Mouse (Mus musculus) limb, embryonic 12.5 days (tissue): ENCODE measurements at regions not wholly inside any gene's neighbourhood (a gene's known extent, or its start where the extent isn't known, plus 50 kb on each side); places are given as distances from the start of the nearest gene placed in this dataset.

ENCODE experiments used
- ATAC-seq: fragments of 200-750 bp; cut with Nextera tagmentation; 2 replicates; pipeline ENCODE4 v1.8.0; 2017; ENCODE audit warnings: low read depth, moderate TSS enrichment; ENCODE audit not compliant: insufficient number of reproducible peaks, insufficient read depth, low FRiP score, low TSS enrichment
- H3K27ac ChIP-seq: fragments of 300-500 bp; sonication (generic); 2 replicates; pipeline ENCODE4 v1.5.1; 2016; ENCODE audit warnings: mild to moderate bottlenecking, moderate library complexity
- H3K27me3 ChIP-seq: fragments of 300-500 bp; sonication (generic); 2 replicates; pipeline ENCODE4 v1.6.1; 2016; ENCODE audit warnings: mild to moderate bottlenecking, moderate library complexity
- H3K36me3 ChIP-seq: fragments of 300-500 bp; sonication (generic); 2 replicates; pipeline ENCODE4 v1.6.1; 2016; ENCODE audit warnings: mild to moderate bottlenecking, moderate library complexity
- H3K4me1 ChIP-seq: fragments of 300-500 bp; sonication (generic); replicated peaks from 2 replicates; pipeline ENCODE4 v1.6.1; 2016
- H3K4me2 ChIP-seq: fragments of 300-500 bp; sonication (generic); 2 replicates; pipeline ENCODE4 v1.6.1; 2016; ENCODE audit warnings: mild to moderate bottlenecking, moderate library complexity
- H3K4me3 ChIP-seq: fragments of 300-500 bp; sonication (generic); replicated peaks from 2 replicates; pipeline ENCODE4 v1.5.1; 2016; ENCODE audit warnings: mild to moderate bottlenecking
- H3K9ac ChIP-seq: fragments of 300-500 bp; sonication (generic); replicated peaks from 2 replicates; pipeline ENCODE4 v1.6.1; 2016; ENCODE audit warnings: mild to moderate bottlenecking, moderate library complexity
- H3K9me3 ChIP-seq: fragments of 300-500 bp; sonication (generic); 2 replicates; pipeline ENCODE4 v1.6.1; 2016; ENCODE audit warnings: mild to moderate bottlenecking, moderate library complexity
- WGBS: fragments of 180-500 bp; shearing (Covaris S2); methylation state at CpG from one replicate; pipeline ENCODE4 v1.1.7; 2016; 5-methylcytosine and 5-hydroxymethylcytosine counted together

DNA sequence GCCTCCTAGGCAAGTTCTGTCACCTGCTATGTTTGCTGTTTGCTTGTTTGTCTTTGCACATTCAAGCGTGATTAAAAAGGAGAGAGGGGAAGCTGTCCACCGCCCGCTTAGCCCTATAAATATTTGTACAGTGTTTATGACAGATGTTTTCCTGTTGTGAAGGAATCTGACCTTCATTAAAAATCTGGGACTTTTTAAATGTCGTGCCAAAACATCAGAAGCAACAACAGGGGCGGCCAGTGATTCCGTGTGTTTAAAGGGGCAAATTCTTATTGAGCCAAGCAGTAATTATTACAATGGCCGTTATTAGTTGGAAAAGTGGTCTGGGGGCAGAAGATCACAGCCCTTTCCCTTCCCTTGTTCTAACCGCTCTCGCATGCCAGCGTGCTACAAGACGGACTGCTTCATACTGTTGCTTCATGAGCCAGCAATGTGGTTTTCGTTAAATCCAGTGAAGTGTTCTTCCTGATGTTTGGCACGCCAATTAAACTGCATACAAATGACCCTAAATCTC, 119.3 kb downstream of the Gas1 start:
- no peak for ATAC-seq
- Histone ChIP-seq H3K27me3 (peaks cover 2% of the 10 kb centered on the region; the same call in 1 of the 2 replicates), H3K9ac (no peak overlapping the region), H3K4me2 (peak overlapping the region; percentile 28; the same call in 1 of the 2 replicates), H3K9me3 (no peaks in the 10 kb centered on the region), H3K27ac (peak overlapping the region; percentile 69; the same call in 1 of the 2 replicates), H3K4me1 (peaks cover 39% of the 10 kb centered on the region), H3K36me3 (no peaks in the 10 kb centered on the region), H3K4me3 (no peak overlapping the region)
- 13% methylated on average over 13 of the region's 13 CpGs for WGBS

- Histone ChIP-seq H3K4me3 (no peak overlapping the region), H3K4me2 (no peak overlapping the region), H3K9ac (no peak overlapping the region), H3K27ac (peak overlapping the region; percentile 51), H3K9me3 (no peaks in the 10 kb centered on the region), H3K36me3 (no peaks in the 10 kb centered on the region), H3K27me3 (no peaks in the 10 kb centered on the region), H3K4me1 (peaks cover 50% of the 10 kb centered on the region)
- no peak; the same call in 1 of the 2 replicates for ATAC-seq
- 11% methylated on average over 3 of the region's 3 CpGs for WGBS
Observed at GRCm38 (mm10) chr13:60054531-60054930, 122.6 kb downstream of the Gas1 start.

DNA sequence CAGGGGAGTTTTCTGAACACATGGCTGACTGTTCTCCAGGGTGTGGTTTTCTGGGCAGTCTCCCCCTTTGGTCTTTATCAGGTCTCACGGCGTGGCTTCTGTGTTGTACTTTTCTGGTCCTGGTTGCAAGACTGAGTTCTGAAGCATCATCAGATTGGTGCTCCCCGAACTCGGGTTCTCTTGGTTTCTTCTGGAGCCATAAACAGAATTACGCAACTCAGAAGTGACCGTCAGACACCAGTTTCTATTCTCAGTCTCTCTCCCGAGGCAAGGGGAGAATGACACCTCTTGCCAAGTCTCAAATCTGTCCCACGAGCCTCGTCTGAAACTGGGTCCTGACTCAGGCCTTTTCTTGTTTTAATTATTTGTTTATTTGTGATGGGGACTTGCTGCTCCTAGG, 123.1 kb downstream of the Gas1 start:
- Histone ChIP-seq H3K4me3 (no peak overlapping the region), H3K9me3 (no peaks in the 10 kb centered on the region), H3K4me2 (no peak overlapping the region), H3K27me3 (no peaks in the 10 kb centered on the region), H3K9ac (no peak overlapping the region), H3K4me1 (peaks cover 50% of the 10 kb centered on the region), H3K36me3 (no peaks in the 10 kb centered on the region), H3K27ac (peak overlapping the region; percentile 50)
- 34% methylated on average over 9 of the region's 9 CpGs for WGBS
- no peak for ATAC-seq

GRCm38 (mm10) chr13:60051866-60052265, 125.3 kb downstream of the Gas1 start:
- peaks cover 53% of the 10 kb centered on the region for H3K4me1 ChIP-seq
- H3K9me3 ChIP-seq: no peaks in the 10 kb centered on the region
- H3K4me2 ChIP-seq: no peak overlapping the region
- WGBS: 33% methylated on average over 1 of the region's 1 CpGs
- ATAC-seq: no peak
- H3K27me3 ChIP-seq: no peaks in the 10 kb centered on the region
- H3K36me3 ChIP-seq: no peaks in the 10 kb centered on the region
- no peak overlapping the region for H3K4me3 ChIP-seq
- no peak overlapping the region for H3K27ac ChIP-seq
- no peak overlapping the region for H3K9ac ChIP-seq

DNA sequence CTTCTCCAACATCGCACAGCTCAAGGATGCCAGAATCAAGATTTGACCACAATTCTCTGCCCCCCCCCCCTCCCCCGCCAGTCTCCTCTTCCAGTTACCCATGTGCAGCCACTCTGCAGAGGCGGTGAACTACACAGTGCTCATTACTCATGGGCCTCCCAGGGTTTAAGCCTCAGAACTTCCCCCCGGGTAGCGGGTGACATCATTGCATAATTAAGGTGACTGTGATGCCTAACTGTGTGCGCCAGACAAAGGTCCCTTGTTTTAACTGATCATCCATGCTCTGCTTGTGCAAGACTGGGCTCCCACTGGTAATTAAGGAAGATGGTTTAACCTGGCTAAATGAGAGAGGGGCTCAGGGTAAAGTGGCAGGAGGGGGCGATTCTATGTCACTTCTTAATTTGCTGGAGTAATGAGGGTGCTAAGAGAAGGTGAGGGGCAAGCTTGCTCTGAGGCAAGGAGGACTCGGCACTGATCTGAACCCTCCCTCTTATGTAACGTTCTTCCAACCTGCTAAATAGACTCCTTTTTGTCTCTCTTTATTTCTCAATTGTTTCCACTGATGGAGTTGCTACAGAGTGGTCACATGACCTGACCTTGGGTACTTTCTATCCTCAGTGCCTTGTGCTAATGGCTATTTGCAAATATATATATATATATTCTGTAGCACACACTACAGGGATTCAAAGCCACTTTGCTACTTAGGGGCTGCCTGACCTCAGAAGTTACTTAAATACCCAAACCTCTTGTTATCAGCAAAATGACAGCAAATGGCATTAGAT, 126.2 kb downstream of the Gas1 start:
- H3K27me3 ChIP-seq: no peaks in the 10 kb centered on the region
- no peak overlapping the region for H3K4me2 ChIP-seq
- no peak overlapping the region for H3K4me3 ChIP-seq
- no peaks in the 10 kb centered on the region for H3K9me3 ChIP-seq
- peak overlapping the region; percentile 18; the same call in 1 of the 2 replicates for H3K27ac ChIP-seq
- 56% methylated on average over 9 of the region's 9 CpGs for WGBS
- peak; percentile 78; the same call in 1 of the 2 replicates for ATAC-seq
- peaks cover 57% of the 10 kb centered on the region for H3K4me1 ChIP-seq
- no peaks in the 10 kb centered on the region for H3K36me3 ChIP-seq
- no peak overlapping the region for H3K9ac ChIP-seq

- Histone ChIP-seq H3K9ac (no peak overlapping the region), H3K36me3 (no peaks in the 10 kb centered on the region), H3K4me3 (no peak overlapping the region), H3K27ac (no peak overlapping the region), H3K9me3 (no peaks in the 10 kb centered on the region), H3K4me2 (no peak overlapping the region), H3K27me3 (no peaks in the 10 kb centered on the region), H3K4me1 (peaks cover 61% of the 10 kb centered on the region)
- 67% methylated on average over 3 of the region's 3 CpGs for WGBS
- no peak for ATAC-seq
Observed at GRCm38 (mm10) chr13:60049703-60050102, 127.5 kb downstream of the Gas1 start.

- H3K27ac ChIP-seq: peak overlapping the region; percentile 51; the same call in 1 of the 2 replicates
- H3K9ac ChIP-seq: no peak overlapping the region
- H3K4me2 ChIP-seq: no peak overlapping the region
- no peak overlapping the region for H3K4me3 ChIP-seq
- WGBS: 65% methylated on average over 9 of the region's 9 CpGs
- no peak for ATAC-seq
- H3K27me3 ChIP-seq: no peaks in the 10 kb centered on the region
- no peaks in the 10 kb centered on the region for H3K36me3 ChIP-seq
- peaks cover 51% of the 10 kb centered on the region for H3K4me1 ChIP-seq
- no peaks in the 10 kb centered on the region for H3K9me3 ChIP-seq
Observed at GRCm38 (mm10) chr13:60047791-60048730, 129.1 kb downstream of the Gas1 start.

DNA sequence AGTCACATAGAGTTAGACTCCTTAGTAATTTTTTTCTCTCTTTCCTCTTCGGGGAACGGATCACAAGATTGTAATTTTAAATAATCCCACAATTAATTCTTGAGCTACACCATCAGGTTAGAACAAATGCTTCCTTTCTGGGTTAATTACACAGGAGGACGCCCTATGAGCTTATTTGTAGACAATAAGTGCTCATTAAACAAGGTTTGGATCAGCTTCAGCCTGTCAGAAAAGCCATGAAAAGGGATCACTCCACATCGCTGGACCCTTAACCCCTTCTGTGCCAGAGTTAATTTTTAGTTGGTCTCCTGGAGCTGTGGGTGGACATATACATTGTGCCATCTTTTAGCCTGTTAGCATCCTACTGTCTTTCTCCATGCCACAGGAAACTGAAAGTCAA, 131.4 kb downstream of the Gas1 start:
- H3K27me3 ChIP-seq: no peaks in the 10 kb centered on the region
- H3K4me1 ChIP-seq: peaks cover 44% of the 10 kb centered on the region
- H3K27ac ChIP-seq: no peak overlapping the region
- 18% methylated on average over 4 of the region's 4 CpGs for WGBS
- H3K4me3 ChIP-seq: no peak overlapping the region
- no peak overlapping the region for H3K4me2 ChIP-seq
- no peak overlapping the region for H3K9ac ChIP-seq
- no peaks in the 10 kb centered on the region for H3K36me3 ChIP-seq
- ATAC-seq: no peak
- no peaks in the 10 kb centered on the region for H3K9me3 ChIP-seq

DNA sequence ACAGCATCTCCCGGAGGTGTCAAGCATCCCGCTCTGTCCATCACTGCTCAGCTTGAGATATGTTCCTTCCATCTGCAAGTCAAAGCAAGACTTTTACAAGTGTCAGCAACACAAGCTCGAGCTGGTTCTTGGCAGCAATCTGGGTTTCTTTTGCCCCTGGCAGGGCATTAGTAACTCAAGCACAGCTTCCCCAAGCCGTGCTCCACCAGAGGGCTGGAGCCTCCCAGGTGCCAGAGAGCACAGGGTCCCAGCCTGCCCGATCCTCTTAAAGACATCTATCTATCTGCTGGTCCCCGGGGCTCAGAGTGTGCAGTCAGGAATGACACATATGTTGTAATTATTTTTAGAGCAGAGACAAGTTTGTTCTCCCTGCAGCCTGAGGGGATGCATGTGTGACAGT, 132.3 kb downstream of the Gas1 start:
- ATAC-seq: no peak
- no peak overlapping the region for H3K4me3 ChIP-seq
- no peak overlapping the region for H3K9ac ChIP-seq
- H3K27ac ChIP-seq: no peak overlapping the region
- WGBS: 41% methylated on average over 6 of the region's 6 CpGs
- no peak overlapping the region for H3K4me2 ChIP-seq
- no peaks in the 10 kb centered on the region for H3K9me3 ChIP-seq
- H3K27me3 ChIP-seq: no peaks in the 10 kb centered on the region
- peaks cover 36% of the 10 kb centered on the region for H3K4me1 ChIP-seq
- no peaks in the 10 kb centered on the region for H3K36me3 ChIP-seq

- H3K9me3 ChIP-seq: no peaks in the 10 kb centered on the region
- ATAC-seq: no peak
- no peak overlapping the region for H3K9ac ChIP-seq
- H3K27me3 ChIP-seq: no peaks in the 10 kb centered on the region
- WGBS: 72% methylated on average over 2 of the region's 2 CpGs
- H3K27ac ChIP-seq: no peak overlapping the region
- peaks cover 24% of the 10 kb centered on the region for H3K4me1 ChIP-seq
- no peaks in the 10 kb centered on the region for H3K36me3 ChIP-seq
- H3K4me3 ChIP-seq: no peak overlapping the region
- no peak overlapping the region for H3K4me2 ChIP-seq
Observed at GRCm38 (mm10) chr13:60042443-60042842, 134.7 kb downstream of the Gas1 start.

GRCm38 (mm10) chr13:60035536-60036130, 141.5 kb downstream of the Gas1 start:
- WGBS: 83% methylated on average over 7 of the region's 7 CpGs
- ATAC-seq: no peak
- Histone ChIP-seq H3K27ac (0 out of 2 replicates have a peak overlapping the region, but pooled peaks have one; percentile 20), H3K4me3 (no peak overlapping the region), H3K9me3 (0 out of 2 replicates have a peak, but pooled peaks cover 1% of the 10 kb centered on the region), H3K36me3 (no peaks in the 10 kb centered on the region), H3K27me3 (no peaks in the 10 kb centered on the region), H3K4me2 (no peak overlapping the region), H3K4me1 (peaks cover 4% of the 10 kb centered on the region; the same call in 1 of the 2 replicates), H3K9ac (no peak overlapping the region)
